Mouse (Mus musculus) lung, embryonic 16.5 days (tissue): ENCODE data around the gene N4bp2l1. TPM values are rescaled to one million over a fixed set of nuclear protein-coding genes. Genes with fewer than 3 reads are reported as not detected.
A peak's percentile ranks its signal among the peaks of the same experiment; 100 is the strongest.

Source experiments
- ATAC-seq: fragments of 200-750 bp; cut with Nextera tagmentation; 2 replicates; pipeline ENCODE4 v1.8.0; 2017; ENCODE audit warnings: low read depth, mild to moderate bottlenecking, moderate library complexity
- H3K27ac ChIP-seq: fragments of 300-500 bp; sonication (generic); 2 replicates; pipeline ENCODE4 v1.5.1; 2014; ENCODE audit warnings: mild to moderate bottlenecking, control low read depth, low read length
- H3K27me3 ChIP-seq: fragments of 300-500 bp; sonication (generic); 2 replicates; pipeline ENCODE4 v1.6.1; 2014; ENCODE audit warnings: low read depth, low read length, mixed read lengths; ENCODE audit not compliant: control insufficient read depth, insufficient read depth
- H3K36me3 ChIP-seq: fragments of 300-500 bp; sonication (generic); 2 replicates; pipeline ENCODE4 v1.6.1; 2014; ENCODE audit warnings: low read length; ENCODE audit not compliant: control insufficient read depth, insufficient read depth
- H3K4me1 ChIP-seq: fragments of 300-500 bp; sonication (generic); replicated peaks from 2 replicates; pipeline ENCODE4 v1.6.1; 2014; ENCODE audit warnings: low read length, mixed read lengths; ENCODE audit not compliant: control insufficient read depth, insufficient read depth
- H3K4me2 ChIP-seq: fragments of 300-500 bp; sonication (generic); 2 replicates; pipeline ENCODE4 v1.6.1; 2014; ENCODE audit warnings: low read depth, low read length, control low read depth
- H3K4me3 ChIP-seq: fragments of 300-500 bp; sonication (generic); 2 replicates; pipeline ENCODE4 v1.5.1; 2014; ENCODE audit warnings: mild to moderate bottlenecking, low read length, control low read depth
- H3K9ac ChIP-seq: fragments of 300-500 bp; sonication (generic); 2 replicates; pipeline ENCODE4 v1.6.1; 2014; ENCODE audit warnings: low read length, control low read depth
- H3K9me3 ChIP-seq: fragments of 300-500 bp; sonication (generic); 2 replicates; pipeline ENCODE4 v1.6.1; 2016; ENCODE audit warnings: low read length; ENCODE audit not compliant: control insufficient read depth
- WGBS: fragments of 180-500 bp; shearing (Covaris S2); extraction: QIAGEN DNeasy Blood & Tissue Kit; methylation state at CpG from one replicate; pipeline ENCODE4 v1.1.7; 2014; 5-methylcytosine and 5-hydroxymethylcytosine counted together
- polyA plus RNA-seq: library from polyadenylated mRNA; unstranded; fragments of >200 nt; fragmentation: Nextera tagmentation; extraction: Ambion mirVana; gene quantifications from 2 replicates; pipeline ENCODE4 v1.2.1, GENCODE M21; 2015

Gene N4bp2l1
- polyA plus RNA-seq, 1 experiment from 2014 or later, result 5.7 TPM

DNA sequence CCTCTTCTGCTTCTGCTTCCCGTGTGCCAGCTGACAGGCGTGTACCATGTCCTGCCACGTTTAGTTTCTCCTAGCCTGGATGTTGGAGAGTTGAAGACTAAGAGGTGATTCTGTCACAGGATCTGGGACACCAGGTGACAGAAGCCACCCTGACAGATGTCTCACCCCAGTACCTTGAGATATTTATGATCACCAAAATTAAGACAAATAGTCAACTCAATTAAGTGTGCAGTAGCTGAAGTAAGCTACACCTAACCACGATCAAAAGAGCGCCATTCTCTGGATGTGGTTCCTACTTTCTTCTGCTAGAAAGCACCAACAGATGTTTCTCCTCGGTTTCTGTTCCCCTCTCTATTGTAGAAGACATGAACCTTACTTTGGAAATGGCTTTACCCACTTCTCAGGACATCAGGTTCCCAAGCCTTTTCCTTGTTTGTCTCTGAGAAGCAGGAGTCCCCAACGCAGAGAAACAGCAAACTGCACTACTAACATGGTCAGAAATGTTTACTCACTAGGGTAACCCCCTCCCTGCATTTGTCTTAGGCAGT is 23.7 kb upstream of the N4bp2l1 start:
- Histone ChIP-seq H3K4me3 (no peak overlapping the region), H3K27ac (no peak overlapping the region), H3K9me3 (no peaks in the 10 kb centered on the region), H3K4me1 (peaks cover 4% of the 10 kb centered on the region; the same call in 1 of the 2 replicates), H3K36me3 (no peaks in the 10 kb centered on the region), H3K27me3 (no peaks in the 10 kb centered on the region), H3K9ac (no peak overlapping the region), H3K4me2 (no peak overlapping the region)
- ATAC-seq, result no peak
- 72% methylated on average over 7 of the region's 7 CpGs for WGBS

- peaks cover 4% of the 10 kb centered on the region; the same call in 1 of the 2 replicates for H3K4me1 ChIP-seq
- H3K27me3 ChIP-seq, result no peaks in the 10 kb centered on the region
- no peak for ATAC-seq
- no peak overlapping the region for H3K9ac ChIP-seq
- no peaks in the 10 kb centered on the region for H3K9me3 ChIP-seq
- 90% methylated on average over 10 of the region's 10 CpGs for WGBS
- no peak overlapping the region for H3K27ac ChIP-seq
- no peaks in the 10 kb centered on the region for H3K36me3 ChIP-seq
- no peak overlapping the region for H3K4me2 ChIP-seq
- H3K4me3 ChIP-seq, result no peak overlapping the region
These were observed 21.8 kb upstream of the N4bp2l1 start for GRCm38 (mm10) chr5:150618599-150619355.

GRCm38 (mm10) chr5:150616731-150617130 is 19.7 kb upstream of the N4bp2l1 start:
- Histone ChIP-seq H3K9ac (no peak overlapping the region), H3K4me3 (no peak overlapping the region), H3K27me3 (no peaks in the 10 kb centered on the region), H3K9me3 (no peaks in the 10 kb centered on the region), H3K4me2 (no peak overlapping the region), H3K4me1 (no peaks in the 10 kb centered on the region; the same call in 1 of the 2 replicates), H3K27ac (no peak overlapping the region), H3K36me3 (no peaks in the 10 kb centered on the region)
- WGBS, result 66% methylated on average over 3 of the region's 3 CpGs
- no peak for ATAC-seq

GRCm38 (mm10) chr5:150616216-150616615 is 19.2 kb upstream of the N4bp2l1 start:
- no peak for ATAC-seq
- Histone ChIP-seq H3K9me3 (no peaks in the 10 kb centered on the region), H3K4me1 (no peaks in the 10 kb centered on the region; the same call in 1 of the 2 replicates), H3K4me3 (no peak overlapping the region), H3K27ac (no peak overlapping the region), H3K27me3 (no peaks in the 10 kb centered on the region), H3K36me3 (no peaks in the 10 kb centered on the region), H3K4me2 (no peak overlapping the region), H3K9ac (no peak overlapping the region)
- WGBS, result 89% methylated on average over 2 of the region's 2 CpGs

DNA sequence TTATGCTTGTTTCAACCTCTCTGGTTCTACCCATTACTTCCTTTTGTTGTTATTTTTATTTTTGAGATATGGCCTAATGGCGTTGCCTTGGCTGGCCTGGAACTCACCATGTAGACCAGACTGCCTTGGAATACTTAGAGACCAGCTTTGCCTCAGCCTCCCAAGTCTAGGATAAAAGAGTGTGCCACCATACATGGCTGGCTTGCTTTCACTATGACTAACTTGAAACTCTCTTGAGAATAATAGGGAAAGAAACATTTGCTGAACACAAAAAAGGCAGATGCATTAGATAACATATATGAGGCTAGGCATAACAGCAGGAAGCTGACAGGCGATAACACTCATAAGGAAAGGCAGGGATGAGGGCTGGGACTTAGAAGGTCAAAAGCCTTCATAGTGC is 17.1 kb upstream of the N4bp2l1 start:
- no peaks in the 10 kb centered on the region for H3K27me3 ChIP-seq
- H3K36me3 ChIP-seq, result no peaks in the 10 kb centered on the region
- no peak overlapping the region for H3K9ac ChIP-seq
- no peak for ATAC-seq
- no peak overlapping the region for H3K4me2 ChIP-seq
- no peaks in the 10 kb centered on the region for H3K9me3 ChIP-seq
- no peak overlapping the region for H3K4me3 ChIP-seq
- no peak overlapping the region for H3K27ac ChIP-seq
- WGBS, result 77% methylated on average over 2 of the region's 2 CpGs
- no peaks in the 10 kb centered on the region; the same call in 1 of the 2 replicates for H3K4me1 ChIP-seq

DNA sequence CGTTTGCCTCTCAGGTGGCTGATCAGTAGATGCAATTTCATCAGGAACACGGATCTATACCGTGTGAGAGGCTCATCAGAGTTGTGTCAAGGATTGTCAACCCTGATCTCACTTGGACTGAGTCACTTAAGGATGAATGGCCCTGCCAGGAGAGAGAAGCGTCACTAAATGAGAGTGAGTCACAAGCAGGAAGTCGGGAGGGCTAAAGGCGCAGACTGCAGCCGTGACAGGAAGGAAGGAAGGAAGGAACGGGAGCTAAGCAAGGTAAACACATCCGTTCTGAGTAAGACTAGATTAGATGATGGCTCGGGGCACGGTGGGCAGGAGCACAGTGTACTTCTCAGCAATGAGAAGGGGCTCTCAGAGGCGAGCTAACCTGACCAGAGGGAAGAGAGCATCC is 14.7 kb upstream of the N4bp2l1 start:
- H3K4me2 ChIP-seq, result peak overlapping the region; percentile 11; the same call in 1 of the 2 replicates
- no peaks in the 10 kb centered on the region for H3K36me3 ChIP-seq
- H3K9me3 ChIP-seq, result no peaks in the 10 kb centered on the region
- H3K4me1 ChIP-seq, result no peaks in the 10 kb centered on the region; the same call in 1 of the 2 replicates
- peak; percentile 52; the same call in 1 of the 2 replicates for ATAC-seq
- H3K27ac ChIP-seq, result no peak overlapping the region
- H3K27me3 ChIP-seq, result no peaks in the 10 kb centered on the region
- no peak overlapping the region for H3K9ac ChIP-seq
- WGBS, result 36% methylated on average over 12 of the region's 12 CpGs
- H3K4me3 ChIP-seq, result no peak overlapping the region

DNA sequence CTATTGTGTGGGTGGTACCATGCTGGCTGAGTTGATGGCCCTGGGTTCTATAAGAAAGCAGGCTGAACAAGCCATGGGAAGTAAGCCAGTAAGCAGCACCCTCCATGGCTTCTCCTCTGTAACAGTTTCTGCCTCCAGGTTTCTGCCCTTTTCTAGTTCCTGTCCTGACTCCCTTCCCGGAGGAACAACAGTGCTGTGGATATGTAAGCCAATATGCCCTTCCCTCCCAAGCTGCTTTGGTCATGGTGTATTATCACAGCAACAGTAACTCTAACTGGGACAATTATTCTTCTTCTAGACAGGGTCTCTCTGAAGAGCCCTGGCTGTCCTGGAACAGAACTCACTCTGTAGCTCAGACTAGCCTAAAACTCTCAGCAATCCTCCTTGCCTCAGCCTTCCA is 14.1 kb upstream of the N4bp2l1 start:
- Histone ChIP-seq H3K27ac (no peak overlapping the region), H3K9ac (no peak overlapping the region), H3K4me3 (no peak overlapping the region), H3K9me3 (no peaks in the 10 kb centered on the region), H3K36me3 (no peaks in the 10 kb centered on the region), H3K27me3 (no peaks in the 10 kb centered on the region), H3K4me1 (no peaks in the 10 kb centered on the region; the same call in 1 of the 2 replicates), H3K4me2 (no peak overlapping the region)
- ATAC-seq, result no peak
- WGBS, result 65% methylated on average over 1 of the region's 1 CpGs

DNA sequence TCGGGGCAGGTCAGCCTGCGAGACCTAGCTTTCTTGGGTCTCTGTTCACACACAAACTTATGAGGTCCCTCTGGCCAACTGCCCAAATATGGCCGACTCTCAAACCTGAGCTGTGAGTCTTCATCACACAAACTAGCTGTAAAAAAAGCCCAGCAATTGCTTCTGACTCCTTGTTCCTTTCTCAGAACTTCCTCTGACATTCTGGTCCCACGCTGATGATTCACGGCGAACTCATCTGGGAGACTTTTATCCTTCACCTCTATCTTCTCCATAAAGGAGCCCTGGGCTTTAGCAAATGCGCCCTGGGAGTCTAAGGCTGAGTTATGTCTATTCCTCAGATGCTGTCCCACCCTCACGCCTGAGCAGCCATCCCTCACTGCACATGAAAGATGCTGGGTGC is 10.6 kb upstream of the N4bp2l1 start:
- no peaks in the 10 kb centered on the region for H3K27me3 ChIP-seq
- H3K9me3 ChIP-seq, result no peaks in the 10 kb centered on the region
- no peak overlapping the region for H3K4me3 ChIP-seq
- H3K36me3 ChIP-seq, result no peaks in the 10 kb centered on the region
- no peak for ATAC-seq
- 92% methylated on average over 8 of the region's 8 CpGs for WGBS
- H3K4me2 ChIP-seq, result no peak overlapping the region
- no peaks in the 10 kb centered on the region; the same call in 1 of the 2 replicates for H3K4me1 ChIP-seq
- no peak overlapping the region for H3K27ac ChIP-seq
- no peak overlapping the region for H3K9ac ChIP-seq

GRCm38 (mm10) chr5:150606131-150606530 is 9.1 kb upstream of the N4bp2l1 start:
- Histone ChIP-seq H3K4me1 (no peaks in the 10 kb centered on the region), H3K4me3 (no peak overlapping the region), H3K9ac (no peak overlapping the region), H3K36me3 (no peaks in the 10 kb centered on the region), H3K27ac (no peak overlapping the region), H3K27me3 (no peaks in the 10 kb centered on the region), H3K4me2 (no peak overlapping the region), H3K9me3 (no peaks in the 10 kb centered on the region)
- WGBS, result 95% methylated on average over 6 of the region's 6 CpGs
- ATAC-seq, result no peak
